Mouse (Mus musculus): ENCODE measurements at regions not wholly inside any gene's neighbourhood (a gene's known extent, or its start where the extent isn't known, plus 50 kb on each side); places are given as distances from the start of the nearest gene placed in this dataset.

- no peak for DNase-seq
Observed at GRCm38 (mm10) chr2:48545072-48545471, 268.8 kb upstream of the Acvr2a start.

GRCm38 (mm10) chr2:48545679-48546078 is 268.2 kb upstream of the Acvr2a start:
- DNase-seq: no peak

GRCm38 (mm10) chr2:48546194-48546593 is 267.7 kb upstream of the Acvr2a start:
- no peak for DNase-seq

- no peak for DNase-seq
Observed at GRCm38 (mm10) chr2:48556600-48556999, 257.3 kb upstream of the Acvr2a start.

- DNase-seq: no peak
Observed at GRCm38 (mm10) chr2:48557123-48557522, 256.8 kb upstream of the Acvr2a start.

GRCm38 (mm10) chr2:48558641-48559040 is 255.3 kb upstream of the Acvr2a start:
- DNase-seq: no peak

GRCm38 (mm10) chr2:48563636-48564035 is 250.3 kb upstream of the Acvr2a start:
- DNase-seq: no peak

- DNase-seq: peak; percentile 62
Observed at GRCm38 (mm10) chr2:48564170-48564569, 249.7 kb upstream of the Acvr2a start.

- DNase-seq: no peak
Observed at GRCm38 (mm10) chr2:48567871-48568270, 246.0 kb upstream of the Acvr2a start.

GRCm38 (mm10) chr2:48586162-48586830 is 227.6 kb upstream of the Acvr2a start:
- DNase-seq: no peak

GRCm38 (mm10) chr2:48586831-48587169 is 227.1 kb upstream of the Acvr2a start:
- DNase-seq: no peak

- DNase-seq: no peak
Observed at GRCm38 (mm10) chr2:48589709-48590108, 224.2 kb upstream of the Acvr2a start.

GRCm38 (mm10) chr2:48597793-48598583 is 215.9 kb upstream of the Acvr2a start:
- no peak for DNase-seq

GRCm38 (mm10) chr2:48599367-48599766 is 214.5 kb upstream of the Acvr2a start:
- DNase-seq: no peak

GRCm38 (mm10) chr2:48601855-48602254 is 212.1 kb upstream of the Acvr2a start:
- no peak for DNase-seq

GRCm38 (mm10) chr2:48609466-48609865 is 204.4 kb upstream of the Acvr2a start:
- no peak for DNase-seq

- no peak for DNase-seq
Observed at GRCm38 (mm10) chr2:48612251-48612650, 201.7 kb upstream of the Acvr2a start.

- DNase-seq: no peak
Observed at GRCm38 (mm10) chr2:48617141-48617699, 196.7 kb upstream of the Acvr2a start.

- DNase-seq: no peak
Observed at GRCm38 (mm10) chr2:48619042-48619441, 194.9 kb upstream of the Acvr2a start.

- DNase-seq: no peak
Observed at GRCm38 (mm10) chr2:48620815-48621214, 193.1 kb upstream of the Acvr2a start.

GRCm38 (mm10) chr2:48622316-48622715 is 191.6 kb upstream of the Acvr2a start:
- DNase-seq: no peak

GRCm38 (mm10) chr2:48624040-48624439 is 189.9 kb upstream of the Acvr2a start:
- DNase-seq: no peak

GRCm38 (mm10) chr2:48624461-48624860 is 189.4 kb upstream of the Acvr2a start:
- DNase-seq: no peak

GRCm38 (mm10) chr2:48627011-48627410 is 186.9 kb upstream of the Acvr2a start:
- DNase-seq: no peak
